Mouse (Mus musculus) spleen, postnatal 36 days (tissue): ENCODE data around the gene Frs2.

Source experiments
- DNase-seq, 2 experiments: peaks; one replicate each; pipeline ENCODE4 v3.0.0; 2022; ENCODE audit warnings: low spot score in 2 of 2, mixed read lengths in 1 of 2

Gene Frs2

GRCm38 (mm10) chr10:117148361-117149003 is at the start of gene Frs2:
Gene Frs2 (minus strand): TSS chr10:117148534.
- DNase-seq = peak; percentile 95

- no peak for DNase-seq
Measured at GRCm38 (mm10) chr10:117196696-117197095, 48.4 kb upstream of the Frs2 start.

GRCm38 (mm10) chr10:117195748-117196147 is 47.4 kb upstream of the Frs2 start:
- DNase-seq = no peak

GRCm38 (mm10) chr10:117195005-117195404 is 46.7 kb upstream of the Frs2 start:
- DNase-seq = no peak

GRCm38 (mm10) chr10:117193364-117193763 is 45.0 kb upstream of the Frs2 start:
- DNase-seq = no peak

- no peak for DNase-seq
Measured at GRCm38 (mm10) chr10:117185399-117186089, 37.2 kb upstream of the Frs2 start.

- DNase-seq = no peak
Measured at GRCm38 (mm10) chr10:117181098-117181497, 32.8 kb upstream of the Frs2 start.

- no peak for DNase-seq
Measured at GRCm38 (mm10) chr10:117174645-117175044, 26.3 kb upstream of the Frs2 start.

- no peak for DNase-seq
Measured at GRCm38 (mm10) chr10:117173566-117174438, 25.5 kb upstream of the Frs2 start.

GRCm38 (mm10) chr10:117173111-117173510 is 24.8 kb upstream of the Frs2 start:
- no peak for DNase-seq

- no peak for DNase-seq
Measured at GRCm38 (mm10) chr10:117172069-117172468, 23.7 kb upstream of the Frs2 start.

- DNase-seq = peak in 1 of 2 experiments; percentile 58
Measured at GRCm38 (mm10) chr10:117166785-117167425, 18.6 kb upstream of the Frs2 start.

GRCm38 (mm10) chr10:117162662-117163061 is 14.3 kb upstream of the Frs2 start:
- DNase-seq = no peak

GRCm38 (mm10) chr10:117160099-117160498 is 11.8 kb upstream of the Frs2 start:
- DNase-seq = no peak

- DNase-seq = no peak
Measured at GRCm38 (mm10) chr10:117152247-117152646, 3.9 kb upstream of the Frs2 start.

GRCm38 (mm10) chr10:117151676-117152075 is 3.3 kb upstream of the Frs2 start:
- DNase-seq = no peak

GRCm38 (mm10) chr10:117151241-117151640 is 2.9 kb upstream of the Frs2 start:
- no peak for DNase-seq

- no peak for DNase-seq
Measured at GRCm38 (mm10) chr10:117150764-117151163, 2.4 kb upstream of the Frs2 start.

- DNase-seq = peak; percentile 14 to 39
Measured at GRCm38 (mm10) chr10:117149942-117150617, 1.7 kb upstream of the Frs2 start.

GRCm38 (mm10) chr10:117149241-117149640 is 907 bp upstream of the Frs2 start:
- DNase-seq = no peak
